Mouse (Mus musculus): ENCODE results near the gene Gm20605. TPM values are rescaled to one million over a fixed set of nuclear protein-coding genes. Genes with fewer than 3 reads are reported as not detected.

The Gm20605 gene
- polyA plus RNA-seq, 2 experiments, result 7.4 to 16.8 TPM

GRCm38 (mm10) chr5:137689974-137690373 is 61.0 kb downstream of the Gm20605 start:
- H3K27me3 ChIP-seq (ENCODE audit: control insufficient read depth, insufficient read depth, low read length), result no peaks in the 10 kb centered on the region
- TF ChIP-seq POLR2A (IDR thresholded peaks at IDR 0.05; ENCODE audit: borderline replicate concordance, extremely low read depth, insufficient read depth, insufficient read length), result no peak
- no peak overlapping the region for H3K4me2 ChIP-seq (replicated peaks; ENCODE audit: low read depth, low read length, severe bottlenecking)
- H3K4me1 ChIP-seq (ENCODE audit: control insufficient read depth, insufficient read depth, low read length), result no peaks in the 10 kb centered on the region
- no peak overlapping the region for H3K4me3 ChIP-seq (replicated peaks; ENCODE audit: low read length)
- WGBS, result 78% methylated on average over 3 of the region's 3 CpGs
- DNase-seq (ENCODE audit: low spot score) (no peak), ATAC-seq (ENCODE audit: low FRiP score, low read depth) (no peak)
- no peaks in the 10 kb centered on the region for H3K36me3 ChIP-seq (ENCODE audit: control insufficient read depth, insufficient read depth, low read length)
- H3K9ac ChIP-seq (ENCODE audit: low read depth, low read length, severe bottlenecking), result no peak overlapping the region
- no peak overlapping the region for H3K27ac ChIP-seq (replicated peaks; ENCODE audit: low read depth, low read length)
- no peaks in the 10 kb centered on the region for H3K9me3 ChIP-seq (ENCODE audit: control insufficient read depth, low read length)

GRCm38 (mm10) chr5:137690531-137690930 is 61.6 kb downstream of the Gm20605 start:
- no peak overlapping the region for H3K27ac ChIP-seq (replicated peaks; ENCODE audit: low read depth, low read length)
- TF ChIP-seq POLR2A (IDR thresholded peaks at IDR 0.05; ENCODE audit: borderline replicate concordance, extremely low read depth, insufficient read depth, insufficient read length), result no peak
- H3K36me3 ChIP-seq (ENCODE audit: control insufficient read depth, insufficient read depth, low read length), result no peaks in the 10 kb centered on the region
- H3K9ac ChIP-seq (ENCODE audit: low read depth, low read length, severe bottlenecking), result no peak overlapping the region
- H3K9me3 ChIP-seq (ENCODE audit: control insufficient read depth, low read length), result no peaks in the 10 kb centered on the region
- ATAC-seq (ENCODE audit: low FRiP score, low read depth) (no peak), DNase-seq (ENCODE audit: low spot score) (no peak)
- no peak overlapping the region for H3K4me3 ChIP-seq (replicated peaks; ENCODE audit: low read length)
- no peaks in the 10 kb centered on the region for H3K4me1 ChIP-seq (ENCODE audit: control insufficient read depth, insufficient read depth, low read length)
- 60% methylated on average over 9 of the region's 9 CpGs for WGBS
- no peak overlapping the region for H3K4me2 ChIP-seq (replicated peaks; ENCODE audit: low read depth, low read length, severe bottlenecking)
- H3K27me3 ChIP-seq (ENCODE audit: control insufficient read depth, insufficient read depth, low read length), result no peaks in the 10 kb centered on the region

- no peak overlapping the region for H3K9ac ChIP-seq (ENCODE audit: low read depth, low read length, severe bottlenecking)
- ATAC-seq (ENCODE audit: low FRiP score, low read depth), result no peak
- WGBS, result 66% methylated on average over 1 of the region's 1 CpGs
- H3K36me3 ChIP-seq (ENCODE audit: control insufficient read depth, insufficient read depth, low read length), result no peaks in the 10 kb centered on the region
- H3K9me3 ChIP-seq (ENCODE audit: control insufficient read depth, low read length), result no peaks in the 10 kb centered on the region
- H3K27me3 ChIP-seq (ENCODE audit: control insufficient read depth, insufficient read depth, low read length), result no peaks in the 10 kb centered on the region
- no peak overlapping the region for H3K4me2 ChIP-seq (replicated peaks; ENCODE audit: low read depth, low read length, severe bottlenecking)
- TF ChIP-seq POLR2A (IDR thresholded peaks at IDR 0.05; ENCODE audit: borderline replicate concordance, extremely low read depth, insufficient read depth, insufficient read length), result no peak
- no peaks in the 10 kb centered on the region for H3K4me1 ChIP-seq (ENCODE audit: control insufficient read depth, insufficient read depth, low read length)
- H3K4me3 ChIP-seq (replicated peaks; ENCODE audit: low read length), result no peak overlapping the region
- DNase-seq (ENCODE audit: low spot score), result no peak
- H3K27ac ChIP-seq (replicated peaks; ENCODE audit: low read depth, low read length), result no peak overlapping the region
These were observed 62.9 kb downstream of the Gm20605 start for GRCm38 (mm10) chr5:137691881-137692280.

Other genes with a start within 250 kb of the Gm20605 start
- 0.35 and 0.37 TPM in 2 replicates for gene Zan, start 152.1 kb upstream of the Gm20605 start, polyA plus RNA-seq (2012; rRNA removed)
- 0.11 TPM in 1 of 2 replicates, not detected in the other for gene Zan, start 152.1 kb upstream of the Gm20605 start, polyA plus RNA-seq (2014; fragmentation: Nextera tagmentation; extraction: Ambion mirVana)
- gene Pop7, start 126.7 kb upstream of the Gm20605 start, polyA plus RNA-seq (2012; rRNA removed), result 40.6 and 50.4 TPM in 2 replicates
- gene Pop7, start 126.7 kb upstream of the Gm20605 start, polyA plus RNA-seq (2014; fragmentation: Nextera tagmentation; extraction: Ambion mirVana), result 52.1 and 54.2 TPM in 2 replicates
- gene Gigyf1, start 110.6 kb upstream of the Gm20605 start, polyA plus RNA-seq (2012; rRNA removed), result 45.1 and 51.5 TPM in 2 replicates
- 11.8 and 13.3 TPM in 2 replicates for gene Gigyf1, start 110.6 kb upstream of the Gm20605 start, polyA plus RNA-seq (2014; fragmentation: Nextera tagmentation; extraction: Ambion mirVana)
- 0.12 and 0.19 TPM in 2 replicates for gene Epo, start 95.9 kb upstream of the Gm20605 start, polyA plus RNA-seq (2012; rRNA removed)
- 0.83 TPM in 1 of 2 replicates, not detected in the other for gene Epo, start 95.9 kb upstream of the Gm20605 start, polyA plus RNA-seq (2014; fragmentation: Nextera tagmentation; extraction: Ambion mirVana)
- gene Gnb2, start 95.7 kb upstream of the Gm20605 start, polyA plus RNA-seq (2012; rRNA removed), result 770 and 1,100 TPM in 2 replicates
- gene Gnb2, start 95.7 kb upstream of the Gm20605 start, polyA plus RNA-seq (2014; fragmentation: Nextera tagmentation; extraction: Ambion mirVana), result 460 and 474 TPM in 2 replicates
- gene Actl6b, start 75.7 kb upstream of the Gm20605 start, polyA plus RNA-seq (2012; rRNA removed), result 0.92 and 1.1 TPM in 2 replicates
- 0.21 and 0.39 TPM in 2 replicates for gene Actl6b, start 75.7 kb upstream of the Gm20605 start, polyA plus RNA-seq (2014; fragmentation: Nextera tagmentation; extraction: Ambion mirVana)
- gene Tfr2, start 59.3 kb upstream of the Gm20605 start, polyA plus RNA-seq (2012; rRNA removed), result 1.6 and 2.1 TPM in 2 replicates
- gene Tfr2, start 59.3 kb upstream of the Gm20605 start, polyA plus RNA-seq (2014; fragmentation: Nextera tagmentation; extraction: Ambion mirVana), result 0.79 and 1.3 TPM in 2 replicates
- 68.2 and 103 TPM in 2 replicates for gene Mospd3, start 28.1 kb upstream of the Gm20605 start, polyA plus RNA-seq (2012; rRNA removed)
- 49.4 and 52.5 TPM in 2 replicates for gene Mospd3, start 28.1 kb upstream of the Gm20605 start, polyA plus RNA-seq (2014; fragmentation: Nextera tagmentation; extraction: Ambion mirVana)
- gene Pcolce, start 15.4 kb upstream of the Gm20605 start, polyA plus RNA-seq (2012; rRNA removed), result 267 and 329 TPM in 2 replicates
- gene Pcolce, start 15.4 kb upstream of the Gm20605 start, polyA plus RNA-seq (2014; fragmentation: Nextera tagmentation; extraction: Ambion mirVana), result 223 and 227 TPM in 2 replicates
- 0.24 and 0.28 TPM in 2 replicates for gene Fbxo24, start 173 bp upstream of the Gm20605 start, polyA plus RNA-seq (2012; rRNA removed)
- gene Fbxo24, start 173 bp upstream of the Gm20605 start, polyA plus RNA-seq (2014; fragmentation: Nextera tagmentation; extraction: Ambion mirVana), result 0.12 and 0.15 TPM in 2 replicates
- 25.0 and 33.5 TPM in 2 replicates for gene Lrch4, start 54 bp upstream of the Gm20605 start, polyA plus RNA-seq (2012; rRNA removed)
- 36.7 and 37.1 TPM in 2 replicates for gene Lrch4, start 54 bp upstream of the Gm20605 start, polyA plus RNA-seq (2014; fragmentation: Nextera tagmentation; extraction: Ambion mirVana)
- 37.1 and 41.7 TPM in 2 replicates for gene Sap25, start 12.2 kb downstream of the Gm20605 start, polyA plus RNA-seq (2012; rRNA removed)
- 5.2 and 6.7 TPM in 2 replicates for gene Sap25, start 12.2 kb downstream of the Gm20605 start, polyA plus RNA-seq (2014; fragmentation: Nextera tagmentation; extraction: Ambion mirVana)
- 0.30 and 0.60 TPM in 2 replicates for gene Irs3, start 16.5 kb downstream of the Gm20605 start, polyA plus RNA-seq (2012; rRNA removed)
- 0.15 and 0.29 TPM in 2 replicates for gene Irs3, start 16.5 kb downstream of the Gm20605 start, polyA plus RNA-seq (2014; fragmentation: Nextera tagmentation; extraction: Ambion mirVana)
- 16.3 and 22.6 TPM in 2 replicates for gene Agfg2, start 55.6 kb downstream of the Gm20605 start, polyA plus RNA-seq (2012; rRNA removed)
- gene Agfg2, start 55.6 kb downstream of the Gm20605 start, polyA plus RNA-seq (2014; fragmentation: Nextera tagmentation; extraction: Ambion mirVana), result 10.6 and 13.4 TPM in 2 replicates
- gene Nyap1, start 112.4 kb downstream of the Gm20605 start, polyA plus RNA-seq (2012; rRNA removed), result 19.7 and 25.0 TPM in 2 replicates
- gene Nyap1, start 112.4 kb downstream of the Gm20605 start, polyA plus RNA-seq (2014; fragmentation: Nextera tagmentation; extraction: Ambion mirVana), result 1.2 and 1.4 TPM in 2 replicates
- 89.1 and 111 TPM in 2 replicates for gene Tsc22d4, start 116.6 kb downstream of the Gm20605 start, polyA plus RNA-seq (2012; rRNA removed)
- 151 and 164 TPM in 2 replicates for gene Tsc22d4, start 116.6 kb downstream of the Gm20605 start, polyA plus RNA-seq (2014; fragmentation: Nextera tagmentation; extraction: Ambion mirVana)
- gene Ppp1r35, start 149.7 kb downstream of the Gm20605 start, polyA plus RNA-seq (2012; rRNA removed), result 45.2 and 46.8 TPM in 2 replicates
- 37.6 and 44.9 TPM in 2 replicates for gene Ppp1r35, start 149.7 kb downstream of the Gm20605 start, polyA plus RNA-seq (2014; fragmentation: Nextera tagmentation; extraction: Ambion mirVana)
- 42.0 and 42.3 TPM in 2 replicates for gene Mepce, start 158.5 kb downstream of the Gm20605 start, polyA plus RNA-seq (2012; rRNA removed)
- gene Mepce, start 158.5 kb downstream of the Gm20605 start, polyA plus RNA-seq (2014; fragmentation: Nextera tagmentation; extraction: Ambion mirVana), result 13.9 and 16.7 TPM in 2 replicates
- gene Zcwpw1, start 158.6 kb downstream of the Gm20605 start, polyA plus RNA-seq (2012; rRNA removed), result 19.4 and 30.1 TPM in 2 replicates
- 17.3 and 18.5 TPM in 2 replicates for gene Zcwpw1, start 158.6 kb downstream of the Gm20605 start, polyA plus RNA-seq (2014; fragmentation: Nextera tagmentation; extraction: Ambion mirVana)
- 0.54 and 0.77 TPM in 2 replicates for gene Pilra, start 207.1 kb downstream of the Gm20605 start, polyA plus RNA-seq (2012; rRNA removed)
- 0.90 and 1.3 TPM in 2 replicates for gene Pilra, start 207.1 kb downstream of the Gm20605 start, polyA plus RNA-seq (2014; fragmentation: Nextera tagmentation; extraction: Ambion mirVana)
- 0.08 and 0.20 TPM in 2 replicates for gene Pilrb1, start 228.9 kb downstream of the Gm20605 start, polyA plus RNA-seq (2012; rRNA removed)
- gene Pilrb1, start 228.9 kb downstream of the Gm20605 start, polyA plus RNA-seq (2014; fragmentation: Nextera tagmentation; extraction: Ambion mirVana), result 0.57 and 0.83 TPM in 2 replicates
- 0.13 and 0.41 TPM in 2 replicates for gene Pilrb2, start 242.6 kb downstream of the Gm20605 start, polyA plus RNA-seq (2012; rRNA removed)
- 0.40 TPM in 1 of 2 replicates, not detected in the other for gene Pilrb2, start 242.6 kb downstream of the Gm20605 start, polyA plus RNA-seq (2014; fragmentation: Nextera tagmentation; extraction: Ambion mirVana)